Mouse (Mus musculus) bone marrow macrophage, adult 2 months (primary cell): ENCODE data around the gene Hhipl1. TPM values are rescaled to one million over a fixed set of nuclear protein-coding genes. Genes with fewer than 3 reads are reported as not detected.
A peak's percentile ranks its signal among the peaks of the same experiment; 100 is the strongest.

Experiments used
- H3K27ac ChIP-seq: 2 replicates; pipeline ENCODE4 v1.5.1; 2012; ENCODE audit warnings: low read depth, low read length; ENCODE audit not compliant: insufficient read depth
- H3K4me1 ChIP-seq: 2 replicates; pipeline ENCODE4 v1.6.1; 2012; ENCODE audit warnings: low read length; ENCODE audit not compliant: control insufficient read depth, insufficient read depth
- H3K4me3 ChIP-seq: 2 replicates; pipeline ENCODE4 v1.5.1; 2012; ENCODE audit warnings: mild to moderate bottlenecking, low read length, moderate library complexity; ENCODE audit not compliant: insufficient read depth
- CTCF ChIP-seq: IDR thresholded peaks from 2 replicates; pipeline ENCODE4 v1.5.1; 2012; ENCODE audit warnings: low read depth, mild to moderate bottlenecking, low read length, moderate library complexity
- POLR2A ChIP-seq: IDR thresholded peaks from 2 replicates; pipeline ENCODE4 v1.6.1; 2012; ENCODE audit warnings: mild to moderate bottlenecking, low read depth, low read length, borderline replicate concordance
- polyA plus RNA-seq: library from polyadenylated mRNA; stranded (reverse); fragments of >200 nt; gene quantifications from 2 replicates; pipeline ENCODE4 v1.2.4, GENCODE M21; 2012; ENCODE audit not compliant: missing spikeins, insufficient read depth, insufficient read length

Hhipl1 gene
- not detected in 2 replicates for polyA plus RNA-seq

- Histone ChIP-seq H3K4me3 (peak within 1 kb of the TSS; percentile 13; the same call in 1 of the 2 replicates), H3K27ac (no peak within 1 kb of the TSS), H3K4me1 (peaks cover 14% of the 10 kb centered on the region)
- TF ChIP-seq POLR2A (no peak), CTCF (no peak)
Measured at GRCm38 (mm10) chr12:108305812-108306794, at the start of gene Hhipl1. Hhipl1 (plus strand) TSS chr12:108306270.

DNA sequence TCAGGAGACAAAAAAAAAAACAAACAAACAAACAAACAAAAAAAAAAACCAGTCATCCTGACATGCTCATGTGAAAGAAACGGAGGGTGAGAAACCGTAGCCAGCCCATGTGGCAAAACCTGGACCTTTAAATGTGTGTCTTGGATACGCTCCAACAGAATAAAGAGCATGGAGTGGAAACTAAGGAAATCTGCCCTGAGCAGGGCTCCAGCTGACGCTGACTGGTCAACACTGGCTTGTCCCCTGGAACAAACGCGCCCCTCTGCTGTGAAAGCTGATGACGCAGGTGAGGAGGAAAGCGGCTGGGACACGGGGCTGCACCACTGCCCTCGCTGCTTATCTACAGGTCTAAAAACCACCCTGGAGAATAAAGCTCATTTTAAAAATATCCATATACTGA lies 49.3 kb upstream of the Hhipl1 start:
- no peak for TF ChIP-seq POLR2A
- Histone ChIP-seq H3K27ac (no peak overlapping the region), H3K4me1 (no peaks in the 10 kb centered on the region), H3K4me3 (no peak overlapping the region)

GRCm38 (mm10) chr12:108259322-108260049 lies 46.6 kb upstream of the Hhipl1 start:
- no peak for TF ChIP-seq POLR2A
- no peak for TF ChIP-seq CTCF
- H3K4me3 ChIP-seq, result no peak overlapping the region
- H3K4me1 ChIP-seq, result no peaks in the 10 kb centered on the region
- H3K27ac ChIP-seq, result no peak overlapping the region

DNA sequence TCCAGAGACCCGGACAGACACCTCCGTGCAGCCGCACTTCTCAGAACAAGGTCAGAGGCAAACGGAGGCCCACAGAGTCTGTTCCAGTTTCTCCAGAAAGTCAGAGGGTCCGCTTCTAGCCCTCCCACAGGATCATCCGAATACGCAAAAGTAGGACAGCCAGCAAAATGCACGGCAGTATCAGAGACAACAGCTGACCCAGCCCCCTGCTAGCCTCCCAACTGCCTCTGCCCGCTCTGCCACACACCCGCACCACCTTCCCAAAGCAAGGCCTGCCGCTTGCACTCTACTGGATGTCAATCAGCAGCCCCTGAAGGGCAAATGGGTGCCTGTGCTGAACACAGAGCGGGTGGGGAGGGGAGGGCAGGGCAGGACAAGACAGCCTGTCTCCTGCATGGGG lies 45.1 kb upstream of the Hhipl1 start:
- Histone ChIP-seq H3K27ac (no peak overlapping the region), H3K4me1 (no peaks in the 10 kb centered on the region), H3K4me3 (no peak overlapping the region)
- TF ChIP-seq CTCF (no peak), POLR2A (no peak)

GRCm38 (mm10) chr12:108264918-108265317 lies 41.2 kb upstream of the Hhipl1 start:
- TF ChIP-seq POLR2A, result no peak
- no peak for TF ChIP-seq CTCF
- no peak overlapping the region for H3K27ac ChIP-seq
- no peaks in the 10 kb centered on the region for H3K4me1 ChIP-seq

DNA sequence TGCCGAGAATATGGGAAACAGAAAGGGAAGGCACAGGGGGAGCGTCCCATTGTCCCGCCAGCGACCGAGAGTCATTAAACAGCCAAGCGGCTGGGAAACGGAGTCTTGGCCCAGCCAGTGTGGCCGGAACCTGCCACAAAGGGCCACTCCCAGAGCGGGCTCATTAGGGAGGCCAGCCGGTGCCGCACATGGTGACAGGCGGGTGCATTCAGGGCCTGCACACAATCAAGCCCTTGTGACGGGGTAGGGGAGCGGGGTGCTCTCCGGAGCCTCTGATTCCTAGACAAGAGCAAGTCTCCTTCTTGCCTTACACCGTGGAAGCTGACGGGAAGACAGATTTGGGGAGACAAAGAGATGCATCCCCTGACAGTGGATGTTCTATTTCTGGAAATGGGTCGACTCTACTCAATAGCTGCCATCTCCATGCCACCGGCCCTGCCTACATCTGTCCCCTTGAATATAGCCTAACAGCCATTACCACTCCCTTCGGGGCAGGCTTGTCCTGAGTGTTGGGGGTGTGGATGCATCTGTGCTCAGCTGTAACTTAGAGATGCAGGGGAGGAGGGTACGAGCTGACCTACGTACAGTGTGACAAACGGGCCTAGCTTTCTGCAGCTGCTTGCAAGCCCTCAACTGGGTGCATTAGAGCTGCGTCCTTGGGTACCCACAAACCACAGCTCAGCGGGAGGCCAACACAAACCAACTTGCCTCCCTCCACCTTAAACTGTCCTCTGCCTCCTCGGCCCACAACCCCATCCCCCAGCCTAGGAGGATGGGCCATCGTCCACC lies 40.0 kb upstream of the Hhipl1 start:
- TF ChIP-seq CTCF, result no peak
- TF ChIP-seq POLR2A, result no peak
- H3K4me3 ChIP-seq, result no peak overlapping the region
- no peak overlapping the region for H3K27ac ChIP-seq
- no peaks in the 10 kb centered on the region for H3K4me1 ChIP-seq

More at GRCm38 (mm10) chr12:108264918-108265317, 41.2 kb upstream of the Hhipl1 start:
- H3K4me3 ChIP-seq, result no peak overlapping the region

GRCm38 (mm10) chr12:108267653-108268052 lies 38.4 kb upstream of the Hhipl1 start:
- Histone ChIP-seq H3K4me1 (no peaks in the 10 kb centered on the region), H3K4me3 (no peak overlapping the region), H3K27ac (no peak overlapping the region)
- TF ChIP-seq CTCF (no peak), POLR2A (no peak)

DNA sequence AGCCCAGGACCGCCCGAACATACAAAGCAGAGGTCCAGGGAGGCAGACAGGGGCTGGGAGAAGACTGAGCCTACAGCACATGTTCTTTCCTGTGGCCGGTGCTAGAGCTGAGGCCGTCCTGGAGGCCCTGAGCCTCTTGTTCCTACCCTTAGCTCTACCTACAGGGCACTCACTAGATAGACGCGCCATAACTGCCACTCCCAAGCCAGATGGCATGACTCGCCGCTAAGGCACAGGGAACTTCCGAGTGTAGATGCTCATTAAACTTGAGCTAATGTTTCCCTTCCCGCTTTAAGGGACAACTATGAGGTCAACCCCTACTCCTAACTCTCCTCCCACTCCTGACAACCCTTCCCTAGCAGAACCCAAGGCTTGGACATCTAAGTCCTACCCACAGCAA lies 37.1 kb upstream of the Hhipl1 start:
- no peak overlapping the region for H3K4me3 ChIP-seq
- H3K4me1 ChIP-seq, result no peaks in the 10 kb centered on the region
- no peak overlapping the region for H3K27ac ChIP-seq
- no peak for TF ChIP-seq CTCF
- TF ChIP-seq POLR2A, result no peak

DNA sequence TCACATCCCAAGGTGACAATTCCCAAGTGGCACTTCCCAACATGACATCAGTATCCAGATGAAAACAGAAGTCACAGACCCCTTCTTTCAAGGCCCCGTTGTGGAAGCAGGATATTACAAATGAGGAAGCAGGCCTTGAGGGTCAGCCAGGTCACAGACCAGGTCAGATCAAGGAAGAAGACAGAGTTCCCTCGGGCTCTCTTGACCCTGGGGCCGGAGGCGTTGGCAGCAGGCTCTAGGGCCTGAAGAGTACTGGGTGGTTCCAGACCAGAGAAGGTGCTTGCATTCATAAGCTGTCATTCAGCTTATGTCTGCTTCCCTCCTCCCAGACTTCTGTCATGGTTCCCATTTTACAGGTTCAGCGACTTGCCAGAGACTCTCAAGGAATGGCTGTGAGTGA lies 36.4 kb upstream of the Hhipl1 start:
- no peak overlapping the region for H3K4me3 ChIP-seq
- no peaks in the 10 kb centered on the region for H3K4me1 ChIP-seq
- no peak for TF ChIP-seq POLR2A
- TF ChIP-seq CTCF, result no peak
- no peak overlapping the region for H3K27ac ChIP-seq
